Mouse (Mus musculus) ES-E14 (cell line): Measurements from ENCODE around the gene Nup210.

Experiments
- CHD2 ChIP-seq: IDR thresholded peaks from 2 replicates; pipeline ENCODE4 v1.6.1; 2014; ENCODE audit warnings: mild to moderate bottlenecking, low read depth, low read length, inconsistent platforms
- MAFK ChIP-seq: IDR thresholded peaks from 2 replicates; pipeline ENCODE4 v1.6.1; 2014; ENCODE audit warnings: mild to moderate bottlenecking, low read depth, low read length, inconsistent platforms; ENCODE audit not compliant: insufficient read depth
- ZNF384 ChIP-seq: IDR thresholded peaks from 2 replicates; pipeline ENCODE4 v1.6.1; 2012; ENCODE audit warnings: low read depth, low read length, inconsistent platforms

- TF ChIP-seq CHD2 (no peak), MAFK (no peak), ZNF384 (no peak)
Observed at GRCm38 (mm10) chr6:90988648-90989317, 127.8 kb downstream of the Nup210 start, which contains the start of gene Iqsec1.
